In the genomic region with DNA sequence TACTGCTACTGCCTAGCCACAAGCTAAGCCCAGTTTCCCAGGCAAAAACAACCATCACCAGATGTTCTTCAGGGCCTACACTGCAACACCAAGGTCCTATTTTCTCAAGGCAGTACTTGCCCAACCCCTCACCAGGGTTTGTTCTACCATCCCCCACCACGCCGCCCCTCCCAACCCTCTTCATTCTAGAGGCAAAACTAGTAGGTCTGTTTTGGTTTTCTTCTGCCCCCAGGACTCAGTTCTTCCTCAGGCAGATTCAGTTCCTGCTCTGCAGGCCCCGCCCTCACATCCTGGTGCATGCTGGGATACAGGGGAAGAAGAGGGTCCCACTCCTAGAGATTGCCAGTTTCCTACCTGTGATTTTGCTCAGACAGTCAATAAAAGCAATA, we compare ENCODE assay signal across 8 mouse cellular contexts. TPM values are rescaled to one million over a fixed set of nuclear protein-coding genes. Genes with fewer than 3 reads are reported as not detected.
DNase-seq lines count a peak whose midpoint lies in the region; ATAC-seq lines count a peak whose summit lies in the region.

No protein-coding gene starts in this region.

- H3K36me3 ChIP-seq in hindbrain, embryonic 12.5 days = peaks cover 26% of the 10 kb centered on the region

- no peaks in the 10 kb centered on the region for H3K9me3 ChIP-seq in hindbrain, embryonic 12.5 days (replicated peaks)

- H3K4me1 ChIP-seq in hindbrain, embryonic 12.5 days = peaks cover 15% of the 10 kb centered on the region

- WGBS in hindbrain, embryonic 12.5 days = 73% methylated on average over 3 of the region's 3 CpGs

- H3K9ac ChIP-seq in hindbrain, embryonic 12.5 days = no peak overlapping the region

- ATAC-seq in monocyte, adult 5-6 weeks (replicated peaks; ENCODE audit: insufficient number of reproducible peaks, low FRiP score, low TSS enrichment, poor library complexity, severe bottlenecking) = peak; percentile 20; the same call in 1 of the 2 replicates
- no peak for ATAC-seq in hindbrain, embryonic 12.5 days (ENCODE audit: low FRiP score)
- ATAC-seq in CD4-positive, CD25-positive, alpha-beta regulatory T cell, adult 4 months = no peak

- H3K27ac ChIP-seq in hindbrain, embryonic 12.5 days = no peak overlapping the region

- H3K4me2 ChIP-seq in hindbrain, embryonic 12.5 days (replicated peaks) = no peak overlapping the region

- H3K27me3 ChIP-seq in hindbrain, embryonic 12.5 days = no peaks in the 10 kb centered on the region

- no peak overlapping the region for H3K4me3 ChIP-seq in hindbrain, embryonic 12.5 days

- DNase-seq in adrenal gland, postnatal 10 days = peak; percentile 24
- DNase-seq in adrenal gland, postnatal 14 days = no peak
- DNase-seq in spleen, adult 18-20 months = peak; percentile 59 to 67
- DNase-seq in spleen, adult 12 weeks (ENCODE audit: low spot score) = no peak
- no peak for DNase-seq in cerebellum, postnatal 4 days (ENCODE audit: low spot score in 2 of 2)

RNA-seq across cellular contexts. Expression of a gene that starts 14.2 kb away (rescaled TPM):
- 100 to 1,000 TPM in 1 of 2 experiments, 10 to 100 TPM in 1; 25.4 to 112 TPM for total RNA-seq in adrenal gland, postnatal 10 days (2021)
- total RNA-seq in adrenal gland, postnatal 14 days (2021) = 47.3 and 100 TPM in 2 replicates
- total RNA-seq in monocyte, adult 5-6 weeks (2017) = 146 to 224 TPM (median 193 TPM) in 3 replicates
- 16.5 and 18.9 TPM in 2 replicates for polyA plus RNA-seq in hindbrain, embryonic 12.5 days (2016; fragmentation: Nextera tagmentation; extraction: Ambion mirVana)
- 1 to 10 TPM; 2.0 to 4.2 TPM for polyA plus RNA-seq in CD4-positive, CD25-positive, alpha-beta regulatory T cell, adult 4 months (2017; shearing (Covaris generic))

Comparison
In these comparisons a context has a peak if more than half of its experiments do, and no peak if none do; other contexts are left out.
1. DNase-seq: peak in adrenal gland, postnatal 10 days (single experiment) and spleen, adult 18-20 months (2 of 2); none in adrenal gland, postnatal 14 days (single experiment), spleen, adult 12 weeks (single experiment) and cerebellum, postnatal 4 days (0 of 2).